Mouse (Mus musculus) embryonic facial prominence, embryonic 15.5 days (tissue): Measurements from ENCODE around the gene Top2a. TPM values are rescaled to one million over a fixed set of nuclear protein-coding genes. Genes with fewer than 3 reads are reported as not detected.

Experiments
- ATAC-seq: fragments of 200-750 bp; cut with Nextera tagmentation; 2 replicates; pipeline ENCODE4 v1.8.0; 2017; ENCODE audit warnings: low read depth, moderate TSS enrichment; ENCODE audit not compliant: insufficient number of reproducible peaks, low FRiP score, low TSS enrichment
- H3K27ac ChIP-seq: fragments of 300-500 bp; sonication (generic); replicated peaks from 2 replicates; pipeline ENCODE4 v1.5.1; 2015; ENCODE audit warnings: mild to moderate bottlenecking, inconsistent platforms
- H3K27me3 ChIP-seq: fragments of 300-500 bp; sonication (generic); 2 replicates; pipeline ENCODE4 v1.6.1; 2015; ENCODE audit warnings: inconsistent platforms
- H3K36me3 ChIP-seq: fragments of 300-500 bp; sonication (generic); 2 replicates; pipeline ENCODE4 v1.6.1; 2015; ENCODE audit warnings: mild to moderate bottlenecking, inconsistent platforms
- H3K4me1 ChIP-seq: fragments of 300-500 bp; sonication (generic); 2 replicates; pipeline ENCODE4 v1.6.1; 2015; ENCODE audit warnings: inconsistent platforms
- H3K4me2 ChIP-seq: fragments of 300-500 bp; sonication (generic); replicated peaks from 2 replicates; pipeline ENCODE4 v1.6.1; 2015; ENCODE audit warnings: mild to moderate bottlenecking, inconsistent platforms
- H3K4me3 ChIP-seq: fragments of 300-500 bp; sonication (generic); replicated peaks from 2 replicates; pipeline ENCODE4 v1.5.1; 2015; ENCODE audit warnings: mild to moderate bottlenecking, inconsistent platforms
- H3K9ac ChIP-seq: fragments of 300-500 bp; sonication (generic); 2 replicates; pipeline ENCODE4 v1.6.1; 2015; ENCODE audit warnings: inconsistent platforms
- H3K9me3 ChIP-seq: fragments of 300-500 bp; sonication (generic); replicated peaks from 2 replicates; pipeline ENCODE4 v1.6.1; 2016; ENCODE audit warnings: inconsistent platforms
- WGBS: fragments of 180-500 bp; shearing (Covaris S2); methylation state at CpG from one replicate; pipeline ENCODE4 v1.1.7; 2015; 5-methylcytosine and 5-hydroxymethylcytosine counted together
- polyA plus RNA-seq: library from polyadenylated mRNA; unstranded; fragments of >200 nt; fragmentation: Nextera tagmentation; extraction: Ambion mirVana; gene quantifications from 2 replicates; pipeline ENCODE4 v1.2.1, GENCODE M21; 2015

Gene Top2a
- polyA plus RNA-seq, 1 experiment from 2014 or later = 162 TPM

DNA sequence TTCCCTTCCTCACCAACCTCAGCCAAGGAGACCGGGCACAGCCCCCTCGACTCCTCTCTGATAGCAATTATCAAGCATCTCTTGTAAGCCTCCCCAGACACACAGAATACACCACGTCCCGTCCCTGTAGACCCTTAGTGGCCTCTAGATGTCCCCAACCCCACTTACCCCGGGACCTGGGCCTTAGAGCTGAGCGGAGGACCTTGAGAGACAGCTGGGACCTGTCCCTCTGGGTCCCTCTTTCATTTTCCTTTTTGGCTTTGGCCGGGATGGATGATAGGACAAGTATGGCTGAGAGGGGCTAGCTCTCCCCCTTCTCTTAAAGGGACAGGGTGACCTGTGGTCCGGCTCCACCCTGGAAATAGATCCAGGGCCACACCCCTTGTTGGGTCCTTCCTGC is 40.4 kb downstream of the Top2a start:
- H3K27ac ChIP-seq = no peak overlapping the region
- no peak for ATAC-seq
- H3K9me3 ChIP-seq = no peaks in the 10 kb centered on the region
- no peaks in the 10 kb centered on the region for H3K36me3 ChIP-seq
- H3K4me2 ChIP-seq = no peak overlapping the region
- H3K9ac ChIP-seq = no peak overlapping the region
- peaks cover 7% of the 10 kb centered on the region; the same call in 1 of the 2 replicates for H3K27me3 ChIP-seq
- 60% methylated on average over 8 of the region's 8 CpGs for WGBS
- no peak overlapping the region for H3K4me3 ChIP-seq
- peaks cover 24% of the 10 kb centered on the region for H3K4me1 ChIP-seq

DNA sequence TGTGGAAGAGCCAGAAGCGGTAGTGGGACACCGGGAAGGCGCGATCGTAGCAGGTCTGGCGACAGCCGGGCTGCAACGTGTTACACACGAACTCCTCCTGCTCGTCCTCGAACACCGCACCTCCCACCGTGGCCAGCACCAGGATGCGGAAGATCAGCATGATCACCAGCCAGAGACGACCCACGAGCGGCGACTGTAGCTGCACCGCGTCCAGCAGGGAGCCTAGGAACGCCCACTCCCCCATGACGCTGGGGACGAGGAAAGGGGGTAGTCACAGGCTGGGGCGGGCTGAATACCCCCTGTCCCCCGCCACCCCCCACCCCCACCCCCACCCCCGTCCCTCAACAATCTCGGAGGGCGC is 41.2 kb downstream of the Top2a start, which contains the start of gene Gjd3:
TSS of gene Gjd3 (minus strand) at position 244 of the 361 bp plus-strand sequence.
- no peaks in the 10 kb centered on the region for H3K9me3 ChIP-seq
- peak within 1 kb of the TSS; percentile 99 for H3K4me2 ChIP-seq
- peaks cover 25% of the 10 kb centered on the region for H3K4me1 ChIP-seq
- under 1% methylated on average over 28 of the region's 28 CpGs for whole genome bisulfite sequencing
- no peaks in the 10 kb centered on the region for H3K36me3 ChIP-seq
- 0 out of 2 replicates have a peak within 1 kb of the TSS, but pooled peaks have one; percentile 31 for H3K27ac ChIP-seq
- H3K4me3 ChIP-seq = peak within 1 kb of the TSS; percentile 60
- peak within 1 kb of the TSS; percentile 45 for H3K9ac ChIP-seq
- ATAC-seq = 0 out of 2 replicates have a peak, but pooled peaks have one; percentile 5
- H3K27me3 ChIP-seq = peaks cover 7% of the 10 kb centered on the region; the same call in 1 of the 2 replicates

DNA sequence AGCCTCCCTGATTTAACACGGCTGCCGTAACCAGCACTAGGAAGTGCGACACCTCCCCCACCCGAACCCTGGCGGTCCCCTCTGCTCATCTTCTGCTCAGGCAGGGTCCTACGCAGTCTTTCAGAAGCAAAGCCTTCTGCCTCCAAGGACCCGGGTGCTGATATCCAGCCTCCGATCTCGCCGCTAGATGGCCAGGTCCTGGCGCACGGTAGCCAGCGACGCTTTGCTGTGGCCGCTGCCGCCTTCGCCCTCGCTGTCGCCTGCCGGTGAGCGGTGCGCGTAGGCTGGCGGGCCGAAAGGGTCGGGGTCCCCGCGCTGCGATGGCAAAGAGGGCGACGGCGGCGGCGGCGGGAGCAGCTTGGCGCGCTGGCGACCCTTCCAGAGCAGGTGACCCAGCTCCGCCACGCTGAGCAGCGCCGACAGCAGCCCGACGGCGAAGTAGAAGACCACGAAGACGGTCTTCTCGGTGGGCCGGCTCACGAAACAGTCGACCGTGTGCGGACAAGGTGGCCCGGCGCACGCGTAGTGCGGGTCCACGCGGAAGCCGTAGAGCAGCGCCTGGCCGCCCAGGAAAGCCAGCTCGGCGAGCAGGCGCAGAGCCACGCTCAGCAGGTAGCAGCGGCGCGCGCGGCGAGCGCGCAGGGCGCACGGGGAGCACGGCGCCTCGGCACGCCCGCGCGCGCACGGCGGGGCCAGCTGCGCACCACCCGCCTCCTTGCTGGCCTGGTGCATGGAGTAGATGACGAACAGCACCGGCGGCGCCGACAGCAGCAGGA is 41.8 kb downstream of the Top2a start:
- Histone ChIP-seq H3K36me3 (no peaks in the 10 kb centered on the region), H3K27me3 (peaks cover 7% of the 10 kb centered on the region; the same call in 1 of the 2 replicates), H3K27ac (0 out of 2 replicates have a peak overlapping the region, but pooled peaks have one; percentile 31), H3K9me3 (no peaks in the 10 kb centered on the region), H3K4me1 (peaks cover 25% of the 10 kb centered on the region), H3K4me2 (peak overlapping the region; percentile 99), H3K4me3 (peak overlapping the region; percentile 60), H3K9ac (peak overlapping the region; percentile 45)
- peak; percentile 61 for ATAC-seq
- WGBS = under 1% methylated on average over 85 of the region's 94 CpGs

DNA sequence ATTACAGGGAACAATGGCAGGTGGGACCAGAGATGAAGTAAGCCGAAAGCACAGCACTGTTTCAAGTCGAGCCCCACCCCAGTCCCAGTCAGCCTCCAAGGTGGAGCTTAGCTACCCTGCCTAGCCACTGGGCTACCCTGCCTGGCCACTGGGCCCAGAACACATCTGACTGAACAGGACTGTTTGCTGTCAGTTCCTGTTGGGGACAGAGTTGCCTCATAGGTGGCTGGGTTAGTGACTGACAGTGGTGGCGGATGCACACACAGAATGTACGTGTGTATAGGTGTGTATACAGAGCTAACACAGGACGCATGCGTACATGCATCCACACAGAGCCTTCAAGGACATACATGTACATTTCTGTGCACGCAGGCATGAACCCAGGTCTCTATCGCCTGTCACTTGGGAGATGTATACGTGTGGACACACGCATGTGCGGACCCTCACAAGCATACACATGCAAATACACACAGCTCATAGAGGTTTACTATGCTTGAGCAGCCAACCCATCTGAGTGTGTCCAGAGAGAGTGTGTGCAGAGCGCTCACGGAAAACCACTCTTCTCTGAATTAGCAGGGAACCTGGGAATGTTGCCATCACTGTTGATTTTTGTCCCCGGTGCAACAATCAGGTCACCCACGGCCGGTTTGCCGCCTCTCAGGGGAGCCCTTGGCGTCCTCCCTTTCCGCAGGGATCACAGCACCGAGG is 42.5 kb downstream of the Top2a start:
- Histone ChIP-seq H3K36me3 (no peaks in the 10 kb centered on the region), H3K4me3 (peak overlapping the region; percentile 60), H3K27ac (no peak overlapping the region), H3K4me2 (peak overlapping the region; percentile 99), H3K27me3 (peaks cover 7% of the 10 kb centered on the region; the same call in 1 of the 2 replicates), H3K4me1 (peaks cover 25% of the 10 kb centered on the region), H3K9ac (peak overlapping the region; percentile 45), H3K9me3 (no peaks in the 10 kb centered on the region)
- 34% methylated on average over 20 of the region's 20 CpGs for WGBS
- ATAC-seq = no peak

DNA sequence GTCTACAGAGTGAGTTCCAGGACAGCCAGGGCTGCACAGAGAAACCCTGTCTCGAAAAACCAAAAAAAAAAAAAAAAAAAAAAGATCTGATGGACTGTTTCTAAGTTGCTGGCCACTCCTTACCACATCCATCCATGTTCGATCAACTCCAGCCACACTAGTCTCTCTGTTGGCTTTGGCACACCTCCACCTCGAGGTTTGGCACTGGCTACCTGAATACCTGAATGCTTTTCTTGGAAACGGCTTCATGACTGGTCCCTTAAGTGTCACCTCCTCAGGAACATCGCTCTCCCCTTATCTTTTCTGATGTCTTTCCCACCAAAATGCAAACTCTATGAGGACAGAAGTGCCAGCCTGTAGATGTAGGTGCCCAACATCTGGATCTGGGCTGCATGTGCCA is 44.6 kb downstream of the Top2a start:
- Histone ChIP-seq H3K9me3 (no peaks in the 10 kb centered on the region), H3K36me3 (peaks cover 9% of the 10 kb centered on the region), H3K4me1 (peaks cover 25% of the 10 kb centered on the region), H3K4me2 (no peak overlapping the region), H3K9ac (no peak overlapping the region), H3K27ac (no peak overlapping the region), H3K27me3 (peaks cover 7% of the 10 kb centered on the region; the same call in 1 of the 2 replicates), H3K4me3 (no peak overlapping the region)
- no peak for ATAC-seq
- WGBS = 71% methylated on average over 5 of the region's 5 CpGs

DNA sequence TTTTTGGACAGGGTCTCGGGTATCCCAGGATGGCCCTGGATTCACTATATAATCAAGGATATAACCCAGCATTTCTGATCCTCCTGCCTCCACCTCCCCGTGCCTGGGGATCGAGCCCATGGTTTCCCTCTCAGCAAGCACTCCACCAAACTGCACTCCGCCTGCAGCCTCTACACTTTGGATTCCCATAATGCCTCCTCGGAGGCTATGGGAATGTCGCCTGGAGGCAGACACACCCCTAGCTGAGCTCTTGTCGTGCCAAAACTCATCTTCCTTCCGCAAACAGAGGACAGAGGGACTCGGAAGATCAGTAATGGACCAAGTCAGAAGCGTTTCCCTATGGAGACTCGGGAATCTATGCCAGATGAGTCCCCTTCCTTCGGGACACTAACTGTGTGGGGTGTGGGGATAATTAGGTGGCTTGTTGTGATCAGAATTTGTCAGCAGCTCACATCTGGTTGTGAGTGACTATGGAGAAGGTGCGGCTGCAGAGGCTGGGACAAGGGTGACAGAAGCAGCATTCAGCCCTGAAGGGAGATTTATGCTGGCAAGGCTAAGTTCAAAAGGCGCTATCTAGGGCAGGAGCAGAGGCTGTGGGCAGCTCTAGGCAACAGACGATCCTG is 45.4 kb downstream of the Top2a start:
- no peak for ATAC-seq
- Histone ChIP-seq H3K4me2 (no peak overlapping the region), H3K4me3 (no peak overlapping the region), H3K9me3 (no peaks in the 10 kb centered on the region), H3K27me3 (peaks cover 7% of the 10 kb centered on the region; the same call in 1 of the 2 replicates), H3K9ac (no peak overlapping the region), H3K27ac (no peak overlapping the region), H3K4me1 (peaks cover 25% of the 10 kb centered on the region), H3K36me3 (peaks cover 16% of the 10 kb centered on the region)
- 30% methylated on average over 15 of the region's 15 CpGs for WGBS

DNA sequence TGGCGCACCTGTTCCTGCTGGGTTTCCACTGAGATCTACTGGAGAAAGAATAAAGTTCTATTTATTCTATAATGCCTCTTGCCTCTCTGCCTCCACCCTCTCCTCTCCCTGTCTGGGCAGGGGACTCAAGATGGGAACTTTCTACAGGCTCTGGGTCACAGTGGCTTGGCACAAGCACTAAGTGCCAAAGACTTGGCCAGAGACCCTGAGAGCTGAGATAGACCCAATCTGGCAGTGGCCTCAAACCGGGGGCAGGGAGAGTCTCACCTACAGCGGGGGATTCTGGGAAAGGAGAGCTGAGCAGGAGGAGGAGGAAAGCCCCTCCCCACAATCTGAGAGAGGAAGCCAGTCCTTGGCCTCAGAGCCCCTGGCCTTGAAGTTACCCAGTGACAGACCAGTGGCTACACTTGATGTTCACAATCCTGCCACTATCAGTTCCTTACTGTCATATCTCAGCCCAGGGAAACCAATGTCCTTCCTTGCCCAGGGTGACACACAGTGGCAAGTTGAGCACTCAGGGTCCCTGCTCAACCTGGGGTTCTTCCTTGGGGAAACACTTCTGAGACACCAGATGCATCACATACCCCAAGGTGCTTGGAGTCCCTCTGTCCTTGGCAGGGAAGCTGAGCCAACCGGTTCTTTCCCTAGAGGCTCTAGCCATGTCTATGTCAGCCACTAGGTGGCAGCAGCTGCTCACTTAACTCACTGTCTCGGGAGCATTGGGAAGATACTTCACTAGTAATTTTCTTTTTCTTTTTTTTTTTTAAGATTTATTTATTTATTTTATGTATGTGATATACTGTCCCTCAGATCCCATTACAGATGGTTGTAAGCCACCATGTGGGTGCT is 48.9 kb downstream of the Top2a start:
- Histone ChIP-seq H3K27me3 (no peaks in the 10 kb centered on the region), H3K36me3 (peaks cover 52% of the 10 kb centered on the region), H3K4me2 (no peak overlapping the region), H3K9ac (no peak overlapping the region), H3K27ac (no peak overlapping the region), H3K9me3 (no peaks in the 10 kb centered on the region), H3K4me1 (peaks cover 28% of the 10 kb centered on the region), H3K4me3 (no peak overlapping the region)
- no peak for ATAC-seq
- WGBS = 53% methylated on average over 5 of the region's 5 CpGs

DNA sequence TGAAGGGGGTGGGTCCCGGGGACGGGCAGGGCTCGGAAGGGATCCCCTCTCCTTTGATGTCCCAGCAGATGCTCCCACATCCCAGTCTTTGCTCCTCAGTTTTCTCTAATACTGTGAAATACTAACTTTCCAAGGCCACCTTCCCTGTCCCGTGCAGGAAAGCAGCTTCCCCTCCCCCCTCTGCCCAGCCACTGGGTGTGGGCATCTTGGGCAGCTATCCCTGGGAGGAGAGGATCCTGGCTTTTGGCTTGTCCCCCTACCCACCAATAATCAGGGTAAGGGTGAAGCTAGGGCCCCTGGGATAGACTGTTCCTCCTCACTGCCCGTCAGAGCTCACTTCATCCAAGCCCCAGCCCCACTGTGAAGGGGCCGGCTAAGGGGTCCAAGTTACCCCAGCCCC is 49.8 kb downstream of the Top2a start:
- H3K4me3 ChIP-seq = no peak overlapping the region
- H3K4me1 ChIP-seq = peaks cover 37% of the 10 kb centered on the region
- H3K27me3 ChIP-seq = no peaks in the 10 kb centered on the region
- ATAC-seq = no peak
- no peak overlapping the region for H3K4me2 ChIP-seq
- H3K9ac ChIP-seq = no peak overlapping the region
- 78% methylated on average over 6 of the region's 6 CpGs for WGBS
- no peaks in the 10 kb centered on the region for H3K9me3 ChIP-seq
- no peak overlapping the region for H3K27ac ChIP-seq
- H3K36me3 ChIP-seq = peaks cover 52% of the 10 kb centered on the region

DNA sequence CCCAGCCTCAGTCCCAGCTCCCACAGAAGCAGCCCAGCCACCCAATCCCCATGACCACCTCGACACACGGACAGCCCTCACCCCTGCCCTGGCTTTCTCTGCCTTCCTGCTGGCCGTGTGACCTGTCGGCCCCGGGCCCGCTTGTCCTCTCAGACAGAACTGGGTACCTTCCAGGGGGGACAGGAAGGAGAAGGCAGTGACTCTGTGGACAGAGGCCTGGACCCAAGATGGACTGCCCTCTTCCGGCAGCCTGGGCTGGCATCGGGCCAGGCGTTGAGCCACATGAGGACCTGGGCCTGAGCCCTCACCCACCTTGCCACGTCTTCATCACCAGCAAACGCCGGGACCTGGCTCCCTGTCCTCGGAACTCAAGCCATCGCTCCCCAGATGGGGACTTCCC is 50.4 kb downstream of the Top2a start:
- Histone ChIP-seq H3K9me3 (no peaks in the 10 kb centered on the region), H3K4me2 (no peak overlapping the region), H3K27me3 (no peaks in the 10 kb centered on the region), H3K27ac (no peak overlapping the region), H3K4me3 (no peak overlapping the region), H3K36me3 (peaks cover 52% of the 10 kb centered on the region), H3K4me1 (peaks cover 38% of the 10 kb centered on the region), H3K9ac (no peak overlapping the region)
- WGBS = 86% methylated on average over 14 of the region's 14 CpGs
- no peak for ATAC-seq

DNA sequence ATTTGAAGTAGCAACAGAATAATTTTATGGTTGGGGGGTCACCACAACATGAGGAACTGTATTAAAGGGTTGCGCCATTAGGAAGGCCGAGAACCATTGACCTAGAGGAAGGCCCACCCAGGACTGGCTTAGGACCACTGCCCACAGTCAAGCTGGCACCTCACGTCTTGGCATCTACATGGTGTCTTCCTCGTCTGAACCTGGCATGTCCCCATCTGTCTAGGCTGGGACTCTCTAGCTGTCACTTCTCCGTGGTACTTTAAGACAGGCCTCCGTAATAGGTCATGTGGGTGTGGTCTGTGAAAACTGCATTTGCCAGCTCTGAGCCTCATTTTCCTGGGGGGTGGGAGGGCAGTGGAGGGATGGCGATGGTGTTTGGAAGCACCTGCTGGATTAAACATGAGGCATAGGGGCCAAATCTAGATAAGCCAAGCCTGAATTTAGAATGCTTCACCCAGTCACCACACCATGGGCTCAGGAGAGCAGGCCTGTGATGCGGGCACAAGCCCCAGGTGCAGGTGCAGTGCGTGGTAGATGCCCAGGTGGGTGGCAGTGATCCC is 51.1 kb downstream of the Top2a start:
- 84% methylated on average over 9 of the region's 9 CpGs for WGBS
- no peak overlapping the region for H3K4me2 ChIP-seq
- no peaks in the 10 kb centered on the region for H3K9me3 ChIP-seq
- H3K27me3 ChIP-seq = no peaks in the 10 kb centered on the region
- H3K4me3 ChIP-seq = no peak overlapping the region
- H3K36me3 ChIP-seq = peaks cover 59% of the 10 kb centered on the region
- H3K4me1 ChIP-seq = peaks cover 43% of the 10 kb centered on the region
- no peak overlapping the region for H3K9ac ChIP-seq
- ATAC-seq = no peak
- H3K27ac ChIP-seq = no peak overlapping the region; the same call in 1 of the 2 replicates
